Mouse (Mus musculus): ENCODE measurements around the gene Cldn11. TPM values are rescaled to one million over a fixed set of nuclear protein-coding genes. Genes with fewer than 3 reads are reported as not detected.
"Not testable (repeated sequence)": the region's sequence is repeated elsewhere in the genome, so short reads cannot be mapped to it uniquely, and the experiment has no call there.

The Cldn11 gene
- polyA plus RNA-seq, 1 experiment from 2014 or later: 0.23 TPM

DNA sequence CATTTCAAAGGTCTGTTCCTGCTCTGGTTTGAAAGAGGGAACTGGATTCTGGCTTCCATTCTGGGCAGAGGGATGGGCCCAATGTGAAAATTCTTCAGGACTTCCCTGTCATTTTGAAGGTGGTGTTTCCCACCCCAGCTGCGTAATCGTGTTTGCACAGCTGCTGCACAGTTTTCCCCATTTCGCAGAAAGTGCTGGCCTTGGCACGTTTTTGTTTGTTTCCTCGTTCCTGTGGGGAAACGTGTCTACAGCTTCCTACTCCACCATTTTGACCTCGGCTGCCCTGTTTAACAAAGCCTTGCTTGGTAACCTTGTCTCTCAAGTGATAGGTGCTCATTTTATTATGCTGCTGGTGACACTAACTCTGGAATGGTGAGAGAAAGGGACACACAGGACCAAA lies 15.0 kb upstream of the Cldn11 start:
- H3K36me3 ChIP-seq: no peaks in the 10 kb centered on the region
- ATAC-seq: no peak
- H3K27ac ChIP-seq: peak overlapping the region; percentile 73
- WGBS (ENCODE audit: insufficient replicate concordance): 59% methylated on average over 7 of the region's 7 CpGs
- H3K9me3 ChIP-seq (replicated peaks): no peaks in the 10 kb centered on the region
- peaks cover 31% of the 10 kb centered on the region for H3K4me1 ChIP-seq
- H3K4me3 ChIP-seq: no peak overlapping the region
- no peaks in the 10 kb centered on the region for H3K27me3 ChIP-seq (replicated peaks)
- peak overlapping the region; percentile 47 for H3K4me2 ChIP-seq
- peak overlapping the region; percentile 47; the same call in 1 of the 2 replicates for H3K9ac ChIP-seq

DNA sequence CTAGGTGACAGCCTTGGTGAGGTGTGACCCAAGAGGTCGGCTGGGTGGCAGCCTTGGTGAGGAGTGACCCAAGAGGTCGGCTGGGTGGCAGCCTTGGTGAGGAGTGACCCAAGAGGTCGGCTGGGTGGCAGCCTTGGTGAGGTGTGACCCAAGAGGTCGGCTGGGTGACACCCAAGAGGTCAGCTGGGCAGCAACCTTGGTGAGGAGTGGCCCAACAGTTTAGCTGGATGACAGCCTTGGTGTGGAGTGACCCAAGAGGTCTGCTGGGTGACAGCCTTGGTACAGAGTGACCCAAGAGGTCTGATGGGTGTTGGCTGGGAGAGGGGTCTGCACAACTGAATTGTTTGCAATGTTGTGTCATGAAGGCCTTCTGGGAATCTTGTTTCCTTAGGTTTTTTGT lies 13.1 kb upstream of the Cldn11 start:
- not testable (repeated sequence) for H3K36me3 ChIP-seq; H3K4me2 ChIP-seq; H3K27ac ChIP-seq; H3K9me3 ChIP-seq (replicated peaks); H3K4me3 ChIP-seq; H3K9ac ChIP-seq; ATAC-seq; H3K27me3 ChIP-seq (replicated peaks)
- 38% methylated on average over 4 of the region's 4 CpGs for WGBS (ENCODE audit: insufficient replicate concordance)
- H3K4me1 ChIP-seq: peaks cover 31% of the 10 kb centered on the region

DNA sequence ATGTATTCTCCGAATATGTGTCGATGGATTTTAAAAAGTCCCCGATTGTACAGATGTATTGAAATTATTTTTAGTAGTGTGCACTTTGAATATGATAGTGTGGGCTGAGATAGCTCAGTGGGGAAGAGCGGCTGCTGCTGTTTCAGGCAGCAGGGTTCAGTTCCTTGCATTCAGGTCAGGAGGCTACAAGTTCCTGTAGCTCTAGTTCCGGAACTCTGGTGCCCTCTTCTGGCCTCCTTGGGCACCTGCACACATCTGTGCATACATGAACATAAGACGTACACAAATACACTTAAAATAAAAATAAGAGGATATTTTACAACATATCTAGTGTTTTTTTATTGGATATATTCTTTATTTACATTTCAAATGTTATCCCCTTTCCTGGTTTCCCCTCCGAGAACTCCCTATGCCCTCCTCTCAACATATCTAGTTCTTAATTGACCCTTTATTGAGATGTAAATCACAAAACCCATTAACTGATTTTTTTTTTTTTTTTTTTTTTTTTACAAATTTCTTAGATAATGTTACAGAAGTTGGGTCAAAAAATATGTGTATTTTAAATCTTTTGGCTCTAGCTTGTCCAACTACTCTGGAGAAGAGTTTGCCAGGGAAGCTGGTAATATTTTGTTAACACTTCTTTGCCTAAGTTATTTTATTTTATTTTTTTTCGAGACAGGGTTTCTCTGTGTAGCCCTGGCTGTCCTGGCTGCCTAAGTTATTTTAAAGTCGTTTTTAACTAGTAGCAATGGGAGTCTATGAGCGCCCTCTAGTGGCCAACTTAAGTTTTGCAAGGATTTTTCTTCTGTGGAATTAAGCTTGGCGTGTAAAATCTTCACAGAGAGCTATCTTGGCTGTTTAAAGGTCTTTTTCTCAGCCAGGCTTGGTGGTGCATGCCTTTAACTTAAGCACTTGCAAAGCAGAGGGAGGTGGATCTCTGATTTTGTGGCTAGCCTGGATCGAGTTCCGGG lies 11.0 kb upstream of the Cldn11 start:
- H3K27ac ChIP-seq: no peak overlapping the region
- no peak overlapping the region for H3K9ac ChIP-seq
- no peak for ATAC-seq
- WGBS (ENCODE audit: insufficient replicate concordance): 55% methylated on average over 13 of the region's 13 CpGs
- peaks cover 25% of the 10 kb centered on the region for H3K4me1 ChIP-seq
- H3K4me2 ChIP-seq: no peak overlapping the region
- H3K27me3 ChIP-seq (replicated peaks): no peaks in the 10 kb centered on the region
- no peaks in the 10 kb centered on the region for H3K9me3 ChIP-seq (replicated peaks)
- H3K36me3 ChIP-seq: no peaks in the 10 kb centered on the region
- no peak overlapping the region for H3K4me3 ChIP-seq

DNA sequence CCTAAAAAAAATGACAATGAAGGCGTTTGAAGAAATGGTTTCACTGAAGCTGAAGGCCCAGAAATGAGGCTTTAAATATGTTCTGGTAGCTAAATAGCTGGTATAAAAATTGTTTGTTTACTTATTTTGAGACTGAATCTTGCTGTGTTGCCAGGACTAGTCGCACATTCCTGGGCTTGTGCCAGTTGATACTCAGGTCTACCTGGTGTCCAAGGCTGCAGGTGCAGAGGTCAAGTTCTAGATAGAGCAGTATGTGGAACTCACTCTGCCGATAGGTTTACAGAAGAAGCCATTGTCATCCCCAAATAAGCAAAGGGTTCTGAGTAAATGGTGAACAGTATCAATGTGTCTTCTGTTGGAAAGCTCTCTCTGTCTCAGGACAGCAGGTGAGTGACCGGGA lies 8.1 kb upstream of the Cldn11 start:
- Histone ChIP-seq H3K4me2 (no peak overlapping the region), H3K27ac (no peak overlapping the region), H3K4me1 (no peaks in the 10 kb centered on the region), H3K36me3 (no peaks in the 10 kb centered on the region), H3K4me3 (no peak overlapping the region), H3K27me3 (replicated peaks) (no peaks in the 10 kb centered on the region), H3K9me3 (replicated peaks) (no peaks in the 10 kb centered on the region), H3K9ac (no peak overlapping the region)
- 64% methylated on average over 4 of the region's 4 CpGs for WGBS (ENCODE audit: insufficient replicate concordance)
- no peak for ATAC-seq

DNA sequence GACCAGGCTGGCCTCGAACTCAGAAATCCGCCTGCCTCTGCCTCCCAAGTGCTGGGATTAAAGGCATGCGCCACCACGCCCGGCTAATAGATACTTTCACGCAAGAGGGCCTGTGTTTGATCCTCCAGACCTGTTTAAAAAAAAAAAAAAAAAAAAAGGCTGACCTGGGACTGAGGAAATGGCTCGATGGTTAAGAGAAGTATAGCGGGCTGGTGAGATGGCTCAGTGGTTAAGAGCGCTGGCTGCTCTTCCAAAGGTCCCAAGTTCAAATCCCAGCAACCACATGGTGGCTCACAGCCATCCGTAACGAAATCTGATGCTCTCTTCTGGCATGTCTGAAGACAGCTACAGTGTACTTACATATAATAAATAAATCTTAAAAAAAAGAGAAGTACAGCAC lies 4.5 kb upstream of the Cldn11 start:
- not testable (repeated sequence) for H3K4me1 ChIP-seq; ATAC-seq; H3K27ac ChIP-seq; H3K36me3 ChIP-seq; H3K9me3 ChIP-seq (replicated peaks); H3K9ac ChIP-seq; H3K4me3 ChIP-seq
- H3K4me2 ChIP-seq: peak overlapping the region; percentile 38
- H3K27me3 ChIP-seq (replicated peaks): peaks cover 28% of the 10 kb centered on the region
- WGBS (ENCODE audit: insufficient replicate concordance): 70% methylated on average over 11 of the region's 11 CpGs

DNA sequence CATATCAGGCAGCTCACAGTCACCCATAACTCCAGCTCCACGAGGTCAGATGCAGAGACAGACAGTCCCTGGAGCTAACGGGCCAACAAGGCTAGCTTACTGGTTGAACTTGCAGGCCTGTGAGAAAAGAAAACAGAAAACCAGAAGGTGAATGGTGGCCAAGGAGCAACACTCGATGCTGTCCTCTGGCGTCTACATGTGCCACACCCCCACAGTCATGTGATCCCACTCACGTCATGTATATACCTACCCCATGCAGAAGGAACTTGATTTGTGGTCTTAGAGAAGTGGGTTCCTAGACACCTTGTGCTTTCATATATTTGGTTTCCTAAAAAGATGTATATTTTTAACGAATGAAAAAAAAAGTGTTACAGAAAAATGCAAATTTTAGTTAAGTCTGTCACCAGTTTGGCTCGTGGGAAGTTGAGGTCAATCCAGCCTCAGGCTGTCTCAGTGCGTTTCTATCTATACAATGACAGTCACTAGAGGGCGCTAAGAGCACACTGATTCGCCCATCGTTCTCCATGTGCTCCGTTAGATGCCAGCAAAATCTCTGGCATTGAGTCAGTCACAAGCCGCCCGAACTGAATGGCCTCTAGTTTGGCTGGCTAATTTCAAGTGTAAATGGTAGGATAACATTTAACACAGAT lies 4.0 kb upstream of the Cldn11 start:
- Histone ChIP-seq H3K4me3 (no peak overlapping the region), H3K27me3 (replicated peaks) (peaks cover 34% of the 10 kb centered on the region), H3K27ac (no peak overlapping the region), H3K4me1 (no peaks in the 10 kb centered on the region), H3K4me2 (peak overlapping the region; percentile 38), H3K9ac (no peak overlapping the region), H3K9me3 (replicated peaks) (no peaks in the 10 kb centered on the region), H3K36me3 (no peaks in the 10 kb centered on the region)
- ATAC-seq: peak; percentile 81
- 10% methylated on average over 14 of the region's 14 CpGs for WGBS (ENCODE audit: insufficient replicate concordance)

DNA sequence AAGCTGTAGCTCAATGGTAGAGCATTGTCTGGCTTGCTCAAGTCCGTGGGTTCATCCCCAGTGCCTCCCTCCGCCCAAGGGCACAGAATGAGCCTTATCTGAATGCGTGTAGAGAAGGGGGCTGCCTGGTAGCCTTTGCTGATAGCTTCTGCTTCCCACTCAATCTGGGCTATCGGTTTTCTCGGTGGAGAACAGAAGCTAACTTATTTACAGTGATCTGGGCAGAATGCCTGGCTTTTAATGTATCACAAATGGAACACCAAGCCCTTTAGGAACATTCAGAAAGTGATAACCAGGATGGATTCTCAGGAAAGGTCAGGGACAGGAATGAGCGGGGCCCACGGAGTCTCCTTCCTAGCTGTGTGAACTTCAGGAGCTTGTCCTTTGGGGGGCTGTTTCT lies 1.1 kb upstream of the Cldn11 start:
- H3K9me3 ChIP-seq (replicated peaks): no peaks in the 10 kb centered on the region
- no peaks in the 10 kb centered on the region for H3K4me1 ChIP-seq
- H3K9ac ChIP-seq: no peak overlapping the region
- no peak overlapping the region for H3K27ac ChIP-seq
- peaks cover 38% of the 10 kb centered on the region for H3K27me3 ChIP-seq (replicated peaks)
- no peak overlapping the region for H3K4me2 ChIP-seq
- no peak overlapping the region for H3K4me3 ChIP-seq
- WGBS (ENCODE audit: insufficient replicate concordance): 48% methylated on average over 7 of the region's 7 CpGs
- no peak for ATAC-seq
- no peaks in the 10 kb centered on the region for H3K36me3 ChIP-seq

DNA sequence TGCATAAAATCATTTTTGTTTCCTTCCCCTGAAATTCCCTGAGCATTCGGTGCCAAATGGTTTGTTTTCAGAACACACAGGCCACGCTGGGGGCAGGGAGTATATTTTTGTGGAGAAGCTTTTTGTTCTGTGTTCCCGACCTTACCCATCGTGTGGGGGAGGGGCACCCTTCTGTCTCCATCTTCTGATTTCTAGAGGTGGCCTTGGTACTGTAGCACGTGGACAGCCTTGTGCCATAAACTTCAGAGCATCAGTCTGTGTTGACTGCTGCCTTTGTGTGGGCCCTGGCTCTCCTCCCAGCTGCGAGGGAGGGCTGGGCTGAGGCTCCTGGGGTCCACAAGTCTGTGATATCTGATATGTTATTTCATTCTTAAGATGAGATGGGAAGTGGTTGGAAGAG lies 2.4 kb downstream of the Cldn11 start:
- no peaks in the 10 kb centered on the region for H3K9me3 ChIP-seq (replicated peaks)
- H3K4me2 ChIP-seq: no peak overlapping the region
- no peak overlapping the region for H3K9ac ChIP-seq
- ATAC-seq: no peak
- 53% methylated on average over 6 of the region's 6 CpGs for WGBS (ENCODE audit: insufficient replicate concordance)
- H3K4me3 ChIP-seq: no peak overlapping the region
- H3K27ac ChIP-seq: no peak overlapping the region
- no peaks in the 10 kb centered on the region for H3K36me3 ChIP-seq
- H3K4me1 ChIP-seq: no peaks in the 10 kb centered on the region
- H3K27me3 ChIP-seq (replicated peaks): peaks cover 38% of the 10 kb centered on the region

DNA sequence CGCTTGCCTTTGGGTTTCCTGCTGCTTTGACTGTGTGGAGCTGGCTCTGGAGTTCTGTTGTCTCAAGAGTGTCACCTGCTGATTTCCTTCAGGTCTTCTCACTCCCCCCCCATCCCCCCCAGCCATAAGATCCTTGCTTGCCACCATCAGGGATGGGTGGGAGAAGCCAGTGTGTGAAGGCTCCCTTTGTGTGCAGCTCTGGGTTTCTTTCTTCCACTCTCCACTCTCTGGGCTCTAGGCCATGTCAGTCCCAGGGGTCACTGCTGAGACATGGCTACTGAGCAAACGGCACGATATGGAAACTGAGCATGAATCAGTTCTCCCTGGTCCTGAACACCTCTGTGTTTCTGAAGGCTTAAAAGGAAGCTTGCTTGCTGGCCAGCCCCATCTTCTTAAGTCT lies 6.4 kb downstream of the Cldn11 start:
- 63% methylated on average over 3 of the region's 3 CpGs for WGBS (ENCODE audit: insufficient replicate concordance)
- H3K36me3 ChIP-seq: no peaks in the 10 kb centered on the region
- no peak overlapping the region for H3K27ac ChIP-seq
- H3K4me3 ChIP-seq: no peak overlapping the region
- peaks cover under 1% of the 10 kb centered on the region for H3K27me3 ChIP-seq (replicated peaks)
- H3K4me2 ChIP-seq: no peak overlapping the region
- H3K9ac ChIP-seq: no peak overlapping the region
- H3K4me1 ChIP-seq: no peaks in the 10 kb centered on the region
- no peaks in the 10 kb centered on the region for H3K9me3 ChIP-seq (replicated peaks)
- ATAC-seq: no peak

DNA sequence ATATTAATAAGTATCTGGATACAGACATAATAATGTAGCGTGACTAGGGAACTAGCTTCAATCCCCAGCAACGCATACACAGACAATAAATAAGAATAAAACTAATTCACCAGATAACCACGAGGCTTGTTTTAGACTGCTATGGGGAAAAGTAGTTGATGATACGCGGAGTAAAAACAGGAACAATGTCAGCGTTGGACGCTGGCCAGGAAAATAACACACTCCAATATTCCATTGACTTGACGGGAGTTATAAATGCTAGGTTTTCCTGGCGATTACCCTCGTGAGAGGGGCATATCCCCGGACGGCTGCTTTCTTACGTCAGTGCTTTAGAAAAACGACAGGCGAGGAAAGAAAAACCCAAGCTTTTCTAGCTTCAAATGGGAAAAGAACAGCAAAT lies 8.1 kb downstream of the Cldn11 start:
- Histone ChIP-seq H3K9ac (no peak overlapping the region), H3K4me2 (no peak overlapping the region), H3K4me3 (no peak overlapping the region), H3K9me3 (replicated peaks) (no peaks in the 10 kb centered on the region), H3K36me3 (no peaks in the 10 kb centered on the region), H3K27ac (no peak overlapping the region), H3K27me3 (replicated peaks) (no peaks in the 10 kb centered on the region; the same call in 1 of the 2 replicates), H3K4me1 (no peaks in the 10 kb centered on the region)
- WGBS (ENCODE audit: insufficient replicate concordance): 69% methylated on average over 15 of the region's 15 CpGs
- no peak for ATAC-seq

DNA sequence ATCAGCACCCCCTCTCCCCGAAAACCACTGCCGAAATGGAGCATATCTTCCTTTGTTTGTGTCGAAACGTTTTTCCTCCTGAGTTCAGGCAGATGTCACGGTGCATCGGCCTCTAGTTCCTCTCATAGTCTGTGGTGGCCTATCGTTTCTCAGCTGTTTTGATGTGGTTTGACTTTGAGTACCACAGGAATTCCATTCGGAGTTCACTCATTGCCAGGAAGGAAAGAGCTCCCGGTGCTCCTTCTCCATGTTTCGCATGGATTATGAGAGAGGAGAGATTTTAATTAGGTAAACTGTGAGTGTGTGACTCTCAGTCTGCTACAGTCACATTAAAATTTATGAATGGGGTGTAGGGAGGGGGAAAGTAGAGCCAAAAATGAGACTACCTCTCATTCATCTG lies 10.3 kb downstream of the Cldn11 start:
- H3K9ac ChIP-seq: no peak overlapping the region
- no peaks in the 10 kb centered on the region for H3K9me3 ChIP-seq (replicated peaks)
- 41% methylated on average over 10 of the region's 10 CpGs for WGBS (ENCODE audit: insufficient replicate concordance)
- H3K4me2 ChIP-seq: no peak overlapping the region
- H3K4me1 ChIP-seq: no peaks in the 10 kb centered on the region
- H3K27ac ChIP-seq: no peak overlapping the region
- no peak overlapping the region for H3K4me3 ChIP-seq
- H3K27me3 ChIP-seq (replicated peaks): no peaks in the 10 kb centered on the region
- H3K36me3 ChIP-seq: no peaks in the 10 kb centered on the region
- ATAC-seq: no peak

DNA sequence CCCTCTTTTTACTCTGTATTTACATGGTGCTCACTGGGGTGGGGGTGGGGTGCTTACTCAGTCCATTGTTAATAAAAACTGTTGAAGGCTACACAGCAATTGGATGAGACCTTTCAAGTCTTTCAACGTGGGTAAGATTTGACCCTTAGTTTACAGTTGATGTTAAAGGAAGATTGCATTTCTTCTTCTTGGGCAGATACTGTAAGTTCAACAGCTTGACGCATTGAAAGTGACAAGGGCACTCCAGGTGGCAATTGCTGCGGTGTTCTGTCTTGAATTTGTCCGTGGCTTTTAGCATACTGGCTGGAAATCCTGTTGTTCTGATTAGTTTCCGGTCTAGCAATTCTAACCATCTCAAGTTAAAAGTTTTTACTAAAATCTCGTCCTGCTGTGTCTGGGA lies 11.6 kb downstream of the Cldn11 start:
- no peak overlapping the region for H3K9ac ChIP-seq
- 48% methylated on average over 6 of the region's 6 CpGs for WGBS (ENCODE audit: insufficient replicate concordance)
- H3K9me3 ChIP-seq (replicated peaks): no peaks in the 10 kb centered on the region
- H3K4me1 ChIP-seq: no peaks in the 10 kb centered on the region
- H3K4me2 ChIP-seq: no peak overlapping the region
- no peak overlapping the region for H3K27ac ChIP-seq
- no peak for ATAC-seq
- H3K4me3 ChIP-seq: no peak overlapping the region
- no peaks in the 10 kb centered on the region for H3K27me3 ChIP-seq (replicated peaks)
- H3K36me3 ChIP-seq: no peaks in the 10 kb centered on the region

Measured in liver, embryonic 12.5 days (tissue).